Mouse (Mus musculus) CH12.LX (cell line): ENCODE measurements around the gene Angel2. TPM values are rescaled to one million over a fixed set of nuclear protein-coding genes. Genes with fewer than 3 reads are reported as not detected.
A peak's percentile ranks its signal among the peaks of the same experiment; 100 is the strongest.

ENCODE experiments used
- DNase-seq: peaks from one replicate; pipeline ENCODE4 v3.0.0-alpha.2; 2013; ENCODE audit errors: extremely low read depth
- H3K27ac ChIP-seq: 2 replicates; pipeline ENCODE4 v1.5.1; 2012; ENCODE audit warnings: low read depth, mild to moderate bottlenecking, control low read depth, moderate library complexity; ENCODE audit not compliant: insufficient read depth
- H3K27me3 ChIP-seq: replicated peaks from 2 replicates; pipeline ENCODE3; 2012; ENCODE audit warnings: inconsistent platforms
- H3K36me3 ChIP-seq, 2 experiments: replicated peaks in 1 of 2; 2 replicates each; pipeline versions ENCODE3 to v1.6.1; 2012; ENCODE audit warnings: inconsistent platforms in 1 of 2, low read length in 1 of 2, mild to moderate bottlenecking in 1 of 2, mixed read lengths in 1 of 2, moderate library complexity in 1 of 2; ENCODE audit not compliant: control insufficient read depth in 1 of 2, insufficient read depth in 1 of 2
- H3K4me1 ChIP-seq, 2 experiments: 2 replicates each; pipeline ENCODE4 v1.6.1; 2012; ENCODE audit warnings: inconsistent platforms in 1 of 2, moderate library complexity in 1 of 2; ENCODE audit not compliant: insufficient read depth in 2 of 2, control insufficient read depth in 1 of 2
- H3K4me2 ChIP-seq: 2 replicates; pipeline ENCODE4 v1.6.1; 2012; ENCODE audit warnings: low read depth, mild to moderate bottlenecking, control low read depth; ENCODE audit not compliant: poor library complexity, insufficient read depth, severe bottlenecking
- H3K4me3 ChIP-seq, 3 experiments: fragments of 150-350 bp in 1 of 3; sonication (generic) in 1 of 3; replicated peaks in 1 of 3; 2 replicates each; pipeline versions ENCODE3 to v1.5.1; 2011 to 2012; ENCODE audit warnings: low read depth in 2 of 3, low read length in 2 of 3, mild to moderate bottlenecking in 2 of 3, moderate library complexity in 2 of 3, control low read depth in 1 of 3, improper control_type of control experiment in 1 of 3, inconsistent platforms in 1 of 3, mixed read lengths in 1 of 3; ENCODE audit not compliant: poor library complexity in 1 of 3
- H3K79me2 ChIP-seq: replicated peaks from 2 replicates; pipeline ENCODE4 v1.6.1; 2012; ENCODE audit warnings: mild to moderate bottlenecking, moderate library complexity; ENCODE audit not compliant: control insufficient read depth, poor library complexity, insufficient read depth, severe bottlenecking; ENCODE audit errors: extremely low read depth
- H3K9ac ChIP-seq: 2 replicates; pipeline ENCODE4 v1.6.1; 2012; ENCODE audit warnings: low read depth, mild to moderate bottlenecking, control low read depth, moderate library complexity; ENCODE audit not compliant: insufficient read depth
- H3K9me3 ChIP-seq: replicated peaks from 2 replicates; pipeline ENCODE3; 2012; ENCODE audit warnings: low read length, inconsistent platforms, mixed read lengths
- BHLHE40 ChIP-seq: IDR thresholded peaks from 2 replicates; pipeline ENCODE4 v1.6.1; 2011; ENCODE audit warnings: mild to moderate bottlenecking, low read depth, low read length, improper control_type of control experiment
- CHD2 ChIP-seq: IDR thresholded peaks from 2 replicates; pipeline ENCODE4 v1.6.1; 2011; ENCODE audit warnings: low read length, improper control_type of control experiment
- CTCF ChIP-seq, 2 experiments: IDR thresholded peaks in 1 of 2; conservative IDR thresholded peaks in 1 of 2; 2 replicates each; pipeline ENCODE4 v1.5.1; 2011 to 2012; ENCODE audit warnings: low read depth in 2 of 2, low read length in 2 of 2, improper control_type of control experiment in 1 of 2, inconsistent platforms in 1 of 2, mild to moderate bottlenecking in 1 of 2, moderate library complexity in 1 of 2
- E2F4 ChIP-seq: IDR thresholded peaks from 2 replicates; pipeline ENCODE4 v1.6.1; 2011; ENCODE audit warnings: low read depth, low read length, improper control_type of control experiment; ENCODE audit not compliant: insufficient replicate concordance
- ELF1 ChIP-seq: IDR thresholded peaks from 2 replicates; pipeline ENCODE4 v1.6.1; 2014; ENCODE audit warnings: low read depth, mild to moderate bottlenecking, inconsistent platforms, low read length, improper control_type of control experiment
- EP300 ChIP-seq: IDR thresholded peaks from 2 replicates; pipeline ENCODE4 v1.6.1; 2011; ENCODE audit warnings: low read length, improper control_type of control experiment
- ETS1 ChIP-seq: conservative IDR thresholded peaks from 2 replicates; pipeline ENCODE4 v1.6.1; 2012; ENCODE audit warnings: low read depth, mild to moderate bottlenecking, inconsistent platforms, low read length, improper control_type of control experiment, moderate library complexity
- GABPA ChIP-seq: IDR thresholded peaks from 2 replicates; pipeline ENCODE4 v1.6.1; 2012; ENCODE audit warnings: low read depth, low read length, improper control_type of control experiment, inconsistent platforms; ENCODE audit not compliant: insufficient replicate concordance
- HCFC1 ChIP-seq: IDR thresholded peaks from 2 replicates; pipeline ENCODE4 v1.6.1; 2012; ENCODE audit warnings: low read depth, mild to moderate bottlenecking, inconsistent platforms, low read length, improper control_type of control experiment
- IRF4 ChIP-seq: IDR thresholded peaks from 2 replicates; pipeline ENCODE4 v1.6.1; 2014; ENCODE audit warnings: low read depth, mild to moderate bottlenecking, inconsistent platforms, low read length, improper control_type of control experiment
- MAZ ChIP-seq: IDR thresholded peaks from 2 replicates; pipeline ENCODE4 v1.6.1; 2012; ENCODE audit warnings: low read depth, mild to moderate bottlenecking, inconsistent platforms, low read length, improper control_type of control experiment, moderate library complexity
- MYC ChIP-seq: IDR thresholded peaks from 2 replicates; pipeline ENCODE4 v1.6.1; 2011; ENCODE audit warnings: low read depth, mild to moderate bottlenecking, improper control_type of control experiment, low read length
- NELFE ChIP-seq: IDR thresholded peaks from 2 replicates; pipeline ENCODE4 v1.6.1; 2011; ENCODE audit warnings: low read depth, low read length, improper control_type of control experiment
- RAD21 ChIP-seq: IDR thresholded peaks from 2 replicates; pipeline ENCODE4 v1.6.1; 2011; ENCODE audit warnings: low read depth, mild to moderate bottlenecking, low read length, improper control_type of control experiment, moderate library complexity
- RCOR1 ChIP-seq: conservative IDR thresholded peaks from 2 replicates; pipeline ENCODE4 v1.6.1; 2012; ENCODE audit warnings: low read depth, mild to moderate bottlenecking, inconsistent platforms, low read length, improper control_type of control experiment
- SMC3 ChIP-seq: IDR thresholded peaks from 2 replicates; pipeline ENCODE4 v1.6.1; 2011; ENCODE audit warnings: low read depth, low read length, improper control_type of control experiment
- TCF12 ChIP-seq: IDR thresholded peaks from 2 replicates; pipeline ENCODE4 v1.6.1; 2014; ENCODE audit warnings: low read depth, mild to moderate bottlenecking, inconsistent platforms, low read length, improper control_type of control experiment
- UBTF ChIP-seq: IDR thresholded peaks from 2 replicates; pipeline ENCODE4 v1.6.1; 2012; ENCODE audit warnings: low read depth, mild to moderate bottlenecking, inconsistent platforms, low read length, improper control_type of control experiment, moderate library complexity
- USF2 ChIP-seq: conservative IDR thresholded peaks from 2 replicates; pipeline ENCODE4 v1.6.1; 2011; ENCODE audit warnings: low read depth, low read length, improper control_type of control experiment
- ZC3H11A ChIP-seq: IDR thresholded peaks from 2 replicates; pipeline ENCODE4 v1.6.1; 2012; ENCODE audit warnings: low read depth, mild to moderate bottlenecking, inconsistent platforms, low read length, improper control_type of control experiment
- ZMIZ1 ChIP-seq: IDR thresholded peaks from 2 replicates; pipeline ENCODE4 v1.6.1; 2012; ENCODE audit warnings: low read depth, mild to moderate bottlenecking, inconsistent platforms, low read length, improper control_type of control experiment
- ZNF384 ChIP-seq: IDR thresholded peaks from 2 replicates; pipeline ENCODE4 v1.6.1; 2012; ENCODE audit warnings: low read depth, low read length, improper control_type of control experiment, inconsistent platforms
- dilution Hi-C: fragments of 300-500 bp; cut with MboI; formaldehyde crosslinking; loops from 2 replicates; pipeline ENCODE4 v1.14.3; 2020; ENCODE audit warnings: low sequenced_read_pairs; ENCODE audit not compliant: extremely low pct_unique_long_range_greater_than_20kb, extremely low pct_ligation_motif_present
- in situ Hi-C: fragments of 300-500 bp; cut with MboI; formaldehyde crosslinking; loops from 3 replicates; pipeline ENCODE4 v1.14.3; 2019; ENCODE audit warnings: low sequenced_read_pairs, low pct_ligation_motif_present, low pct_unique_long_range_greater_than_20kb, mixed read lengths
- polyA plus RNA-seq: library from polyadenylated mRNA; unstranded; fragments of >175 nt; gene quantifications from 2 replicates; pipeline ENCODE4 v1.2.1, GENCODE M21; 2012; ENCODE audit warnings: low read depth; ENCODE audit not compliant: insufficient read length
- total RNA-seq, 2 experiments: library from RNA; depleted of rRNA; stranded (reverse); fragments of 300-350 nt in 1 of 2; fragments of >200 nt in 1 of 2; gene quantifications; 2 replicates each; pipeline ENCODE4 v1.2.3; 2012 to 2014

Gene Angel2
- total and polyA plus RNA-seq, 3 experiments, result 24.4 to 49.9 (median 34.8) TPM

GRCm38 (mm10) chr1:190981412-190981811, 56.5 kb downstream of the Angel2 start (continued):
- no peak for TF ChIP-seq CTCF (conservative IDR thresholded peaks at IDR 0.05 in 1 of 2, IDR thresholded peaks at IDR 0.05 in 1 of 2; ENCODE audit: low read depth in 2 of 2, low read length in 2 of 2)
- TF ChIP-seq RCOR1, result no peak
- peak; percentile 44; the same call in 1 of the 2 replicates for TF ChIP-seq ELF1
- no peak for TF ChIP-seq UBTF
- no peak for TF ChIP-seq MAZ
- 0 out of 2 replicates have a peak, but pooled peaks have one; percentile 42 for TF ChIP-seq NELFE
- no peak for TF ChIP-seq RAD21
- TF ChIP-seq ETS1, result peak; percentile 40; the same call in 1 of the 2 replicates
- no peak for TF ChIP-seq ZNF384
- 0 out of 2 replicates have a peak, but pooled peaks have one; percentile 21 for TF ChIP-seq CHD2
- TF ChIP-seq IRF4, result peak; percentile 46; the same call in 1 of the 2 replicates
- TF ChIP-seq BHLHE40, result 0 out of 2 replicates have a peak, but pooled peaks have one; percentile 55
- TF ChIP-seq EP300, result peak; percentile 65
- no peak for TF ChIP-seq USF2
- TF ChIP-seq HCFC1, result no peak
- no peak for TF ChIP-seq GABPA
- TF ChIP-seq ZC3H11A, result no peak
- TF ChIP-seq ZMIZ1, result no peak
- no peak for TF ChIP-seq E2F4
- TF ChIP-seq TCF12, result peak; percentile 61; the same call in 1 of the 2 replicates
- TF ChIP-seq MYC, result peak; percentile 72; the same call in 1 of the 2 replicates

GRCm38 (mm10) chr1:190989437-190990082, 64.6 kb downstream of the Angel2 start:
- Histone ChIP-seq H3K27ac (no peak overlapping the region), H3K4me3 (no peak overlapping the region), H3K36me3 (no peaks in the 10 kb centered on the region), H3K9me3 (no peaks in the 10 kb centered on the region), H3K27me3 (no peaks in the 10 kb centered on the region), H3K4me2 (no peak overlapping the region), H3K79me2 (no peaks in the 10 kb centered on the region), H3K4me1 (peaks cover 5 to 27% of the 10 kb centered on the region in 2 experiments; a peak in 3 of 4 replicates), H3K9ac (no peak overlapping the region)
- DNase-seq, result no peak
- dilution Hi-C loops (no loop called here), in situ Hi-C loops (no loop called here)
- TF ChIP-seq SMC3, result peak; percentile 74
- TF ChIP-seq CTCF (conservative IDR thresholded peaks at IDR 0.05 in 1 of 2, IDR thresholded peaks at IDR 0.05 in 1 of 2; ENCODE audit: low read depth in 2 of 2, low read length in 2 of 2), result peak; percentile 39 to 65; a peak in 3 of 4 replicates
- peak; percentile 70 for TF ChIP-seq RAD21
- TF ChIP-seq BHLHE40, result no peak
